Mouse (Mus musculus) fat pad, adult 2 months (tissue): ENCODE results near the gene Atp23.
A peak's percentile ranks its signal among the peaks of the same experiment; 100 is the strongest.

Experiments
- DNase-seq: peaks from one replicate; pipeline ENCODE4 v3.0.0-alpha.2; 2011; ENCODE audit warnings: low read depth, low spot score; ENCODE audit errors: extremely low read depth

The Atp23 gene

DNA sequence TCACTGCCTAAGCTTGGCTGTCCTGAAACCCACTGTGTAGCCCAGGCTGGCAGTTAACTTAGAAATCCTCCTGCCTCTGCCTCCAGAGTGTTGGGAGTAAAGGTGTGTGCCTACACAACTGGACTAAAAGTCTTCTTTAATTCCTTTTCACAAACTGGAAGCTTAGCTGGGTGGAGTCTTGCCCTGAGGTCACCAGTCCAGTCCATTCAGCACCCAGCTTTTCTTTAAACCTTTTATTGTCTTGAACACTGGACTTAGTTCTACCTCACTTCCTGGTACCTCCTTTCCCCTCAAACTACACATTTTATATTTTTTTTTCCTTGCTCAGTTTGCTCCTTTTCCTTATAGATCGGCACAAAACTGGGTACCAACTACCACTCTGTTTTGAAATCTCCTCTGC lies 10.3 kb upstream of the Atp23 start:
- no peak for DNase-seq

DNA sequence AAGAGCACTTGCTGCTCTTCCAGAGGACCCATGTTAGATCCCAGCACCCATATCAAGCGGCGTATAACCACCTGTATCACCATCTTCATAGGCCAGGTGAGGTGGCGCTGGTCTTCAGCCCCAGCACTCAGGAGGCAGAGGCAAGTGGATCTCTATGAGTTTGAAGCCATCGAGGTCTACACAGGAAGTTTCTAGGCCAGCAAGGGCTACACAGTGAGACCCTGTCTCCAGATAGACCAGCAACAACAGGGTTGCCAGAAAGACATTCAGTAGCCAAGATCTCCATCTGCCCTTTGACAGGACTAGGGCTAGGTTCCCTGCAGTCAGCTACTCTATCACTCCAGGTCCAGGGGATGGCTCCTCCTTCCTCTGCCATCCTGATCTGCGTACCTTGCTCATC lies 5.7 kb upstream of the Atp23 start:
- DNase-seq: no peak

DNA sequence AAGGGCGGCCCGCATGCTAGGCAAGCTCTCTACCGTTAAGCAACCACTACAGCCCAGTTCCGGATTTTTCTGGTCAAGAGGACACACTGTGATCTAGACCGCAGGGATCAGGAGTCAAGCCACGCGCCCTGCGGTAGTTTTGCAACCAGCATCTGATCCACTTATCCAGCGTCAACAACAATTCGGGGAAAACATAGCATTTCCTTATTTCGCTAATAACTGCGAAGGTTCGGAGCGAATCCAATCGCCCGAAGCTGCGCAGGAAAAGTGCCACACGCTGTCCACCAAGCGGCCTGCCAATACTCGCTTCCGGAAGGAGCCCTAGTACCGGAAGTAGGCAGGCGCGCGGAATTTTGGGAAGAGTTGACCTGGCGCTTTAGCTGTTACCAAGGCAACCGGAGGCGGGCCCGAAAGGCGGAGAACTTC lies 4.5 kb upstream of the Atp23 start:
- peak; percentile 42 for DNase-seq

DNA sequence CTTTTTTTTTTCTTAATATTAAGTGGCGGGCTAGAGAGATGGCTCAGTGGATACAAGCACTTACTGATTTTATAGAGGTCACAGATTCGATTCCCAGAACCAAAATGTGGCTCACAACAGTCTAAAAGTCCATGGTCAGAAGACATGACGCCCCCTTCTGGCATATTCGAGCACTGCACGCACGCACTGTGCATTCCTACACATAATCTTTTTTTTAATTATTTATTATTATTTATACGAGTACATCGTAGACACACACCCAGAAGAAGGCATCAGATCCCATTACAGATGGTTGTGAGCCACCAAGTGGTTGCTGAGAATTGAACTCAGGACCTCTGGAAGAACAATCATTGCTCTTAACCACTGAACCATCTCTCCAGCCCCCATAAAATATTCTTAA lies 3.9 kb upstream of the Atp23 start:
- no peak for DNase-seq

DNA sequence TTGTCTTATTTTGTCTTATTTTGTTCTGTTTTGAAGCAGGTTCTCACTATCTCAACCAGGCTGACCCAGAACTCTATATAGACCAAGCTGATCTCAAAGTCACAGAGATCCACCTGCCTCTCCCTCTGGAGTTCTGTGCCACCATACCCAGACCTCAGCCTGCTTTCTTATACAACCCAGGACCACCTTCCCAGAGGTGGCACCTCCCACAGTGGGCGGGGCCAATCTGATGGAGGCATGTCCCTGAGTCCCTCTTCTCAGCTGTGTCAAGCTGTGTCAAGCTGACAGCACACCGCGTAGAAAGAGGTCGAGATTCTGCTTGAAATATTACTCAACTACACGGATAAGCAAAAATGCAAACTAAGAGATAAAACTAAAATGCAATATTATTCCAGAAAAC lies 3.1 kb upstream of the Atp23 start:
- DNase-seq: no peak

DNA sequence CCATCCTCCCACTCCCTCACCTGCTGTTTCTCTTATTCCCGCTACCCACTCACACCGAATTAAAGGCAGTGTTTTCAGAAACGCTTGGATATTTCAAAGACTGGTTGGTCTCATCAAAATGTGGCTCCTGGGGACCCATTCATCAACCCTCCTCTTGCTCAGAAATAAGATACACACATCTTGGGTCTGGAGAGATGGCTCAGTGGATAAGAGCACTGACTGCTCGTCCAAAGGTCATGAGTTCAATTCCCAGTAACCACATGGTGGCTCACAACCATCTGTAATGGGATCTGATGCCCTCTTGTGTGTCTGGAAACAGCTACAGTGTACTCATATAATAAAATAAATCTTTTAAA lies 311 bp upstream of the Atp23 start:
- DNase-seq: no peak

DNA sequence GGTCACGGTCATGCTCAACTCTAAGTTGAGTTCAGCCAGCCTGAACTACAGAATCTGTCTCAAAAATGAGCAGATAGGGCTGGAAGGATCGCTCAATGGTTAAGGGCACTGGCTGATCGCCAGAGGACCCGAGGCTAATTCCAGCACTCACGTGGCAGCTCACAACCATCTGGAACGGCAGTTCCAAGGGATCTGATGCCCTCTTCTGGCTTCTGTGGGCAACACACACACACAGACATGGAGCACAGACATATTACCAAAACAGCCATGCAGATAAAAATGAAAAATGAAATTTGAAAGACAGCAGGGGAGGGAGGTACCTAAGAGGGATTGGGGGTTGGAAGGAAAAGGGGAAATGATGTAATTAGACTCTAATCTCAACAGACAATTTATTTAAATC lies 5.3 kb downstream of the Atp23 start:
- no peak for DNase-seq

DNA sequence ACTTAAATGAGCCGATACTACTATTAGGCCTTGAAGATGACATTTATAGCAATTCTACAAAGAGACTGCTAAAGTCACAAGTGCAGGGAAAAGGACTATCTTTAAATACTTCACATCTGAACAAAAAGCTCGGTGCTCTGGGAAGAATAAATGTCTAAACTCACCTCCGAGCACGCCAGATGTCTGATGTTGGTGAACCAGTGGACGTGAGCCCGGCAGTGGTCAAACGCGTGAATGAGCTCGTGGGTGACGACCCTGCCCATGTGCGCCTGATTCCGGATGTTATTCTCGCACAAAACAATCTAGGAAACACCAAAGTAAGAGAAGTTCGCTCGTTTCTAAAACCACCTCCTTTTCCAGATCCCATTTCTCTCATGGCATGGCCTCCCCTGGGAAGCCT lies 7.1 kb downstream of the Atp23 start:
- DNase-seq: no peak

DNA sequence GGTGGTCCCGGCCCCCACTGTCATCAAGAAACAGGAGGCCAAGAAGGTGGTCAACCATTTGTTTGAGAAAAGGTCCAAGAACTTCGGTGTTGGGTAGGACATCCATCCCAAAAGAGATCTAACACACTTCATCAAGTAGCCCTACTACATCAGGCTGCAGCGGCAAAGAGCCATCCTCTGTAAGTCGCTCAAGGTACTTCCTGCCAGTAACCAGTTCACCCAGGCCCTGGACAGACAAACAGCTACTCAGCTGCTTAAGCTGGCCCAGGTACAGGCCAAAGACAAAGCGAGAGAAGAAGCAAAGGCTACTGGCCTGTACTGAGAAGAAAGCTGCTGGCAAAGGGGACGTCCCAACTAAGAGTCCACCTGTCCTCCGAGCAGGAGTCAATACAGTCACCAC lies 8.0 kb downstream of the Atp23 start:
- DNase-seq: no peak

DNA sequence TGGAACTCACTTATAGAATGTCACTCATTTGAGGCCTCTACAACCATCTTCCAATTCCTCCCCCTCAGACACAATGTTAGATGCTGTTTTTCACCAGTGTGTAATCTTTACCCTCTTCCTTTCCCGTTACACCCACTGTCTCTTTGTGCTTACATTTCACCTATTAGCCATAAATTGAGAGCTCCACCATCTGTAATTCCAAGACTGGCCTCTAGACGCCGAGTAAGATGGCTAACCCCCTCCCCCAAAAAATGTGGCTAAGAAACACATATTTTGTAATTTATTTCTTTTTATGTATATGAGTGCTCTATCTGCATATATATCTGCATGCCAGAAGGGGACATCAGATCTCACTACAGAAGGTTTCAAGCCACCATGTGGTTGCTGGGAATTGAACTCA lies 27.4 kb downstream of the Atp23 start:
- no peak for DNase-seq

DNA sequence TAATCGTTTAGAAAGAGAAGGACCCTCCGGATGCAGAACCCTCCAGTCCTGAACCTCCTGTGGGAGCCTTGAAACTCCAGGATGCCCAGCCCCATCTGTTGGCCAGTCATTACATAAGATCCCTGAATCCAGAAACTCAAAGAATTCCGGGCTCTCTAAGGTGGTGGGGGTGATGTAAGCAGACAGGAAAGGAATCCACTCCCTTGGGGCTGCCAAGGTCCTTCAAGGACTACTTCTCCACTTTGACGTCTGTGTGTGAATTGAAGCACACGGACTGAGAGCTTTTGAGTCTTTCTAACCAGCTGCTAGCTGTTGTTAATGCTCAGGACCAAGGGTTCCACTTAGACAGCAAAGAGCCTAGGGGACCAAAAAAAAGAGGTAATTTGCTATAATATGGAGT lies 28.9 kb downstream of the Atp23 start:
- DNase-seq: no peak

DNA sequence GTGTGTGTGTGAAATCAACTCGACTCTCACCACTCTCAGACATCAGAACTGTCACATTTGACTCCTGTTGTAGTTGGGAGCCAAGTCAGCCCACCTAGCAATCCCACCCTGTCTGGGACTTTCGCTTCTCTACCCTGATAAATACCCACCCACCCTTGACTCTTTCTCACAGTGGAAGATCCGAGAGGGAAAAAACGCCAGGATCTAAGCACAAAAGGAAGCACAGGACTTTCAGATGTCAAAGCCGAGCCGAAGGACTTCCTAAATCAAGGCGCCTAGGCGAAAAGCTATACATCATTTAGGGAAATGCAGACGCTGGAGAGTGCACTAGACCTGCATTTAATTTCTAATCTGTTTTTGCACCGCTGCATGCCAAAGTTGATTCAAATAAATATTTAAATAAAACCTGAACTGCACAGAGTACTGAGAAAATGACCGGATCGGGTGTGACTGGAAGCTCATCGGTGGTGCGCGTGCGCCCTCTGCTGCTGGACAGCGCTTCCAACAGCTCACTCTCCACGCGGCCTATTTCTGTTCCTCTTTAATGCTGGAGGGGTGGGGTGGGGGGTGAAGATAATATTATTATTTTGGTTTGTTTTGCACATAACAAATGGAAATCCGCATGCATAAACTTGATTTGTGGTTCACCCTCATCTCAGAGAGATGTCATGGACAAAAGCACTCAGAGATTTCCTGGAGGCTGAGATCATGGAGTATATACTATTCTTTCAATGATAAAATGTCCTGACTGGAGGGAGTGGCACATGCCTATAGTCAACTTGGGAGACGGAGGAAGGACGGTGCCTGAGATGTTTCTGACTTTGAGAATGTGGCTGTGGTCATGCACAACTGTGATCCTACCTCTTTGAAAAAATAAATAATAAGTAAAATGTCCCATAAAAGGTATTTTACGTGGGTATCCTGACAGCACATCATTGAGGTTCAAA lies 31.5 kb downstream of the Atp23 start:
- no peak for DNase-seq

DNA sequence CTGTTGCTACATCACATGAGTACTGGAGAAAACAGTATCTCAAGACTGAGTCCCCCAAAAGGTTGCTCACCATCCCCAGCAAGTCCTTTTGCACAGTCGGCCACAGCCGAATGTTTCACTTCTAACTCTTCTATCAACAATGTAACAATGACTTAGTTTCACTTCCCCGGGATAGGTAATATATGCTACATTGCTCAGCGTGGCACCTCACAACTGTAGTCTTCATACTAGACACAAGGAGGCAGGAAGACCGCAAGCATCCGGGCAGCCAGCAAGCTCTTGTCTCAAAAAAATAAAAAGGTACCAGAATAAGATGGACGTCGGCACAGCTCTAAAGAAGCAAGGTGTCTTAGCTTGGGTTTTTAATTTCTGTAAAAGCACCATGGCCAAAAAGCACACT lies 35.9 kb downstream of the Atp23 start:
- DNase-seq: no peak

DNA sequence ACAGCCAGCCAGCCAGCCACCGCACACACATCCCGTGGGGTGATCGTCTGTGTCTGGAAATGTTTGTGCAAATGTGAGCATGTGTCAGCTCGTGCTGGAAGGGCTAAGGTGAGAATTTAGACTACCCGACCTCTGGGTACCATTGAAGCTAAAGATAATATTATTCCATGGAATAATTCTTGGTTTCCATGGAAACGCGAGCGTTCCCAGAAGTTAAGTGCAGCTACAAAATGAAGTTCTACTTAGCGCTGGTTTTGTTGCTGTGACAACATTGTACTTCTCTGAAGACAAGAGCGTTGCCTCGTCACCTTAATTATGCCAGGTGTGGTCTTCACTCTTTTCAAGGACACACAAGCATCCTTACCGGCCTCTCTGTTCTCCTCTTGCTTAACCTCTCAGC lies 39.0 kb downstream of the Atp23 start:
- no peak for DNase-seq

DNA sequence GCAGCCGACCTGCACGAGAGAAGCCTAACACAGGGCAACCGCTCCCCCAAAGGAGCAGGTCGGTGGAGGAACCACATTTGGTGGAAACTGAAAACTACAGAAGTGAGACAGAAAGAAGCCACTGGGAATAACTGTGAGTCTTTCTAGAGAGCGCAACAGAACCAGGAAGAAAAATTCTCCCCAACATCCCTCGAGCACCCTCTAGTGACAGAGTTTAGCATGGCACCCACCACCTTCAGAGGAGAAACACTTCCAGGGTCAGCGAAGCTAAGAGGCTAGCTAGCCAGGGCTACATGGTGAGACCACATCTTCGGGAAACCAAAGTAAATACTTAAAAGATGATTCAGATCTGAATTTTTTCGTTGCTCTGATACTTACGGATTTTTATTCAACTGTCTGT lies 47.9 kb downstream of the Atp23 start:
- DNase-seq: no peak

DNA sequence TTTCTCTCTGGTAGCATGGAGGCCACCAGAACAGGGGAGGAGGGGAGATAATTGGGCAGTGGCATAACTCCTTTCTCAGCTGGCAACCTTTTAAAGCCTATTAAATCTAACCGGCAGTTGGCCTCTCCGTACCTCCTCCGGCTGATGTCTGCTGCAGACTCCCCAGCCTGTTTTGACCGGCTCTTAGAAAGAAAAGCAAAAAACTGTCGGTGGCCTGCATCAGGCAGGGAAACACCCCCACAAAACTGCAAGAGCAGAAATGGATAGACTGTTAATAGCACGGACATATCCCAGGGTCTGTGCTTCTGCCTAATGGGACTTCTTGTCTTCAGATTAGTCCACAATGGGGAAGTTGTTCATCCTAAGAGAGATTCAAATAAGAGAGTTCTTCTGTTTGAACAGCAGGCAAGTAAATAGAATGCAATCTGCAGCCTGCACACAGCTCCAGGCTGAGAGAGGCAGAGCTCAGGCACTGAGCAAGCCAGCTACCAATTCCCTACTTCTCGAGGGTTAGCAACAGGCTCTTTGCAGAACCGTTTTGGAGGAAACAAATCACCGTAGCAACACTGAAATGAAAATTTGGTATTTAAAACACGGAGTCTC lies 55.7 kb downstream of the Atp23 start:
- no peak for DNase-seq

DNA sequence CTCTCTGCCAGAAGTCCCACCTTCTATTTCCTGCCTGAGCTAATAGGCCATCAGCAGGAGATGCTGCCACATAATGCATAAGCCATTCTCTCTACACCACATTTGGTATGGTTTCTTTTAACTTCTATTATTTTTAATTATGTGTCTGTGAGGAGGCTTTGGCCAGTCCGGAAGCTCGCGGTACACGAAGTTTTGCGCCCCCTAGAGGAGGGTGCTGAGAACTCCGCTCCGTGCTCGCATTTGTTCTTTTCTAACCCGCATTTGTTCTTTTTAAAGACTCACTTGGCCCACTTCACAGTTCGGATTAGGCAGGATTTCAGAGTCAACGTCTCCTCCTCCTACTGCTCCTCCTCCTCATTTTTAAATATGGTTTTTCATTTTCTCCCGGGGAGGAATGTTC lies 56.5 kb downstream of the Atp23 start:
- DNase-seq: no peak

DNA sequence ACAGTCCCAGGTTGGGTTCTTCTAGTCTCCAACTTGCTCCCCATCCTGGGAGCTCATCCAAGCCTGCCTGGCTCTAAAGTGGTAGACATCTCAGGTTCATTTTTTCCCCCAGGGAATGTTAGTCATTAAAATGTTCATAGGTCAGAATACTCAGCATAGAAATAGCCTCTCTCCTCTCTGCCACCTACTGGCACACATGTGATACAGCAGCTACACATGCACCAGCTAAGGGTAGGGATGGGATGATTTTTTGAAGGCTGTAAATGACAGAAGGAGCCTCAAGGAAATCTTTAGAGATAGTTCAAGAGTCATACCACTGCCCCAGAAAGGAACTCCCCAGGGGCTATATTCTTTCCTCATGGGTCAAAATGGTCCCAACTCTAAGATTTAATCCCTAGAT lies 60.9 kb downstream of the Atp23 start:
- no peak for DNase-seq

DNA sequence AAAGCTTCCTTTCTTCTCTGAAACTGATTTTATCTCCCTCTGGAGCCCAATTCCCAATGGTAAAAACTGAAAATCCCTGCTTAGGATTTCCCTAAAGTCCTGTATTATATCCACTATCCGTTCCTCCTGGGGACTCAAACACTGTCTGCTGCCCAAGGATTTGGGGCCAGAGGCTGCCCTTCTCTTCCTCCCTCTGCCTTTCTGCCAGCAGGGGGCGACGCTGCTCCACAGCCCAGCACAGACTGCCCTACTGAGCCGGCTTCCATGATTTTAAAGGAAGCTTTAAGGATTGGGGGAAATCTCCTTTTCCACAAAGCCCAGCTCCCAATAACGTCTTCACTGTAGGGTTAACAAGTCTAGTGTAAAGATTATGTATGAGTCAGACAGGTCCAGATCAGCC lies 68.1 kb downstream of the Atp23 start:
- DNase-seq: no peak

DNA sequence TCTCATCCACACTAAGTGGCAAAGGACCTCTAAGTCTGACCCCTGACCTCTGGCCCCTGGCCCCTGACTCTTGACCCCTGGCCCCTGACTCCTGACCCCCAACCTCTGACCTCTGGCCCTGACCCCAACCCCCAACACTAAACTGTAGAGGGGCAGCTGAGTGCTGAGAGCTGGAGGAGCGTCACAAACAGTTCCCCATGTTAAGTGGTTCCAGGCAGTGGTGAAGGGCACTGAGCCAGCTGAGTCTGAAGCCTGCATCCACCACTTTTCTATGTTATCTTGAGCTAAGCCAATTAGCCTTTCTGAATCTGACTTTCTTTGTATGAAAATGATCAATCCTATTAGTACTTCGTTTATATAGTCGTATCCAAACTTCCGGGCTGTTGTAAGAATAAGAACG lies 69.8 kb downstream of the Atp23 start:
- no peak for DNase-seq

DNA sequence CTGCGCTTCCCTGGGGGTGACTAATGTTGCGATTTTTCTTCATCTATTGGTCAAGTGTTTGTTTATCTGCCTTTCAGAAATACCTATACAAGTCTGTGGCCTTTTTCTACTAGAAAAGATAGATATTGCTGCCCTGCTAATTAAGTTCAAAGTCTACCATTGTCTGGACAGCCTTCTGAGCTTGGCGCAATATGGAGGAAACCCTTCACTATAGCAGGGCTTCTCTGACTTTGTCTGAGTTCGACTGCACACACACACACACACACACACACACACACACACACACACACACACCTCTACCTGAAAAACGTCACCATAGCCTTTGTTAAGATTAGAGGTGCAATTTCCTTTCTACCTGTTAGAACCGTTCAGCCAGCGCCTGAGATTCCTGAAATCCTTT lies 72.5 kb downstream of the Atp23 start:
- DNase-seq: no peak

DNA sequence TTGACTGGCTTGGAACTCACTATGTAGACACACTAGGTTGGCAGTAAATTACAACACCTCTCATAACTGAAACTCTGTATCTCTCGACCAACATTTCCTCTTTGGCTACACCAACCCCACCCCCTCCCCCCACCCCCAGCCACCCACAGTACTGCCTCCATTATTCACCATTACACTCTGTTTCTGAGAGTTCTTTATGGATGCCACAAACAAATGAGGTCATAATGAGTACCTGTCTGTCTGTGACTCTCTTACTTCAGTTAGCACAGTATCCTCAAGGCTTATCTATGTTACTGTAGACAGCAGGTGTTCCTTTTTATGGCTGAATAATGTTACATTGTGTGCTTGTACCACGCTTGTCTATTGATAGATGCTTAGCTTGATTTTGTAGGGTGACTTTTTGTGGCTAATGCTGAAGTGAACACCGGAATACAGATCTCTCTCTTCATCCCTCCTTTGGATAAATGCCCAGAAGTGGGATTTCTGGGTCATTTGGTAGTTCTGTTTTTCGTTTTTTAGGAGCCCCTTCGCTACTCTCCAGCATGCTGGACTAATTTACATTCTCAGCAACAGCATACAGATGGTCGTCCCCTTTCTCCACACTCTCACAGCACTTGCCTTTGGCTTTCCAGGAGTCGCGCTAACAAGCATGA lies 73.1 kb downstream of the Atp23 start:
- no peak for DNase-seq
